Mouse (Mus musculus) retina, adult 2 months (tissue): ENCODE results near the gene Arid1b.

ENCODE experiments used
- DNase-seq: peaks from one replicate; pipeline ENCODE4 v3.0.0-alpha.2; 2012; ENCODE audit warnings: low read depth, low spot score

Gene Arid1b

GRCm38 (mm10) chr17:5273685-5274084 lies 279.6 kb downstream of the Arid1b start:
- no peak for DNase-seq

- DNase-seq, result no peak
Observed at GRCm38 (mm10) chr17:5274429-5274828, 280.3 kb downstream of the Arid1b start.

- DNase-seq, result no peak
Observed at GRCm38 (mm10) chr17:5275749-5276148, 281.6 kb downstream of the Arid1b start.

GRCm38 (mm10) chr17:5277137-5277871 lies 283.2 kb downstream of the Arid1b start:
- no peak for DNase-seq

- no peak for DNase-seq
Observed at GRCm38 (mm10) chr17:5280499-5281053, 286.4 kb downstream of the Arid1b start.

GRCm38 (mm10) chr17:5284783-5285182 lies 290.7 kb downstream of the Arid1b start:
- DNase-seq, result no peak

GRCm38 (mm10) chr17:5285877-5286440 lies 291.8 kb downstream of the Arid1b start:
- no peak for DNase-seq

GRCm38 (mm10) chr17:5286571-5287209 lies 292.6 kb downstream of the Arid1b start:
- DNase-seq, result no peak

- DNase-seq, result no peak
Observed at GRCm38 (mm10) chr17:5287210-5287591, 293.1 kb downstream of the Arid1b start.

- DNase-seq, result no peak
Observed at GRCm38 (mm10) chr17:5287641-5288040, 293.5 kb downstream of the Arid1b start.

- DNase-seq, result no peak
Observed at GRCm38 (mm10) chr17:5293653-5294584, 299.8 kb downstream of the Arid1b start.

GRCm38 (mm10) chr17:5295086-5295947 lies 301.2 kb downstream of the Arid1b start:
- peak; percentile 28 for DNase-seq

GRCm38 (mm10) chr17:5295948-5296262 lies 301.8 kb downstream of the Arid1b start:
- no peak for DNase-seq

GRCm38 (mm10) chr17:5297491-5297890 lies 303.4 kb downstream of the Arid1b start:
- DNase-seq, result no peak

- no peak for DNase-seq
Observed at GRCm38 (mm10) chr17:5297984-5298383, 303.9 kb downstream of the Arid1b start.

- no peak for DNase-seq
Observed at GRCm38 (mm10) chr17:5298891-5299559, 304.9 kb downstream of the Arid1b start.

- no peak for DNase-seq
Observed at GRCm38 (mm10) chr17:5302971-5303746, 309.0 kb downstream of the Arid1b start.

- DNase-seq, result no peak
Observed at GRCm38 (mm10) chr17:5305783-5306477, 311.8 kb downstream of the Arid1b start.

GRCm38 (mm10) chr17:5309930-5310329 lies 315.8 kb downstream of the Arid1b start:
- no peak for DNase-seq
